Mouse (Mus musculus): ENCODE data around the gene Pglyrp1.

- TF ChIP-seq CTCF (IDR thresholded peaks at IDR 0.05; ENCODE audit: extremely low read depth, insufficient read depth, insufficient read length, insufficient replicate concordance) (no peak), POLR2A (IDR thresholded peaks at IDR 0.05; ENCODE audit: low read depth, low read length) (no peak)
Observed at GRCm38 (mm10) chr7:18923267-18923666, 52.1 kb downstream of the Pglyrp1 start.
